Mouse (Mus musculus): ENCODE measurements around the gene Cdkal1.

DNA sequence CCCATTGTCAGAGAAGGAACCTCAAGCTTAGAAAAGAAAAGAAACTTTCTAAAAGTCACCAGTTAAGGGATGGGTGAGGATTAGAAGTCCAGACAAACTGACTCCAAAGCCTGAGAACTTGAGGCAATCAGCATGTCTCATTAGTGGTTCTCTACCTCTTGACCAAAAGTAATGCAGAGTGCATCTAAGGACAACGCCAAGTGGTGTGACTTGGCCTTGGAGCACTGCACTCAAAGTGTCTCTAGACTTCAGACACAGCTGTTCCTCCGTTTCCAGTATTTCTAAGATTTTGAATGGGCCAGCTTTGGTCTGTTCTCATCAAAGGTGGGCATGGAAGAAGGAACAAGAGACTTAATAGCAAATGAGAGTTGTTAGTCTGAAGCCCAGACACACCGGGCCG, 74.1 kb downstream of the Cdkal1 start:
- TF ChIP-seq MAFK (IDR thresholded peaks at IDR 0.05; ENCODE audit: insufficient read depth, low read depth, low read length) (no peak), CHD2 (IDR thresholded peaks at IDR 0.05; ENCODE audit: low read depth, low read length) (no peak), HCFC1 (IDR thresholded peaks at IDR 0.05; ENCODE audit: borderline replicate concordance, insufficient read depth, low read length) (no peak), ZC3H11A (IDR thresholded peaks at IDR 0.05; ENCODE audit: borderline replicate concordance, low read depth, low read length) (no peak)

All from ES-E14 (cell line).